Mouse (Mus musculus): ENCODE results near the gene Ugt1a7c. TPM values are rescaled to one million over a fixed set of nuclear protein-coding genes. Genes with fewer than 3 reads are reported as not detected.
"Not testable (repeated sequence)": the region's sequence is repeated elsewhere in the genome, so short reads cannot be mapped to it uniquely, and the experiment has no call there.

The Ugt1a7c gene
- polyA plus RNA-seq (2012; rRNA removed) = 0.94 and 1.1 TPM in 2 replicates

DNA sequence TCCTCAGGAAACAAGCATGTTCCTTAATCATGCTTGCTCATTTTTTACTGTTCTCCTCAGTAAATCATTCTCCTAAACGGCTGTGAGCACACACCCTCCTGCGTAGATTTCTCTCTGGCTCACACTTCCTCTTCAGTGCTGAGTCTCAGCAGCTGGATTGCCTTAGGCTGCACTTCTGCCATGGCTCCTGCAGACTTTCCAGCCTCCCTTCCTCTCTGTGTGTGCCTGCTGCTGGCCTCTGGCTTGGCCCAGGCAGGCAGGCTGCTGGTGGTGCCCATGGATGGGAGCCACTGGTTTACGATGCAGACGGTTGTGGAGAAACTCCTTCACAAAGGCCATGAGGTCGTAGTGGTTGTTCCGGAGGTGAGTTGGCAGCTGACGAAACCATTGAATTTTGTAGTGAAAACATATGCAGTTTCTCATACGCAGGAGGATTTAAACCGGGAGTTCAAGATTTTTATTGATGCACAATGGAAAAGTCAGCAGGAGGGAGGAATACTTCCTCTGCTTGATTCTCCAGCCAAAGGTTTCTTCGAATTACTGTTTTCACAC is at the start of gene Ugt1a7c:
Gene Ugt1a7c, plus strand, starts transcription at position 122 of the 552 bp plus-strand sequence.
- WGBS = 11% methylated on average over 10 of the region's 10 CpGs
- H3K4me3 ChIP-seq (ENCODE audit: control insufficient read depth, insufficient read depth, low read length) = 0 out of 2 replicates have a peak within 1 kb of the TSS, but pooled peaks have one; percentile 17

GRCm38 (mm10) chr1:88047408-88047807 is 47.5 kb upstream of the Ugt1a7c start:
- H3K27ac ChIP-seq (ENCODE audit: control insufficient read depth, insufficient read depth, low read length); H3K27me3 ChIP-seq (ENCODE audit: control insufficient read depth, insufficient read depth, low read length); H3K4me3 ChIP-seq (ENCODE audit: control insufficient read depth, insufficient read depth, low read length); DNase-seq; H3K4me1 ChIP-seq (replicated peaks; ENCODE audit: control insufficient read depth, insufficient read depth, low read length); H3K36me3 ChIP-seq (ENCODE audit: control insufficient read depth, insufficient read depth, low read length): not testable (repeated sequence)
- WGBS = 86% methylated on average over 2 of the region's 2 CpGs

More for the DNA sequence above, at the start of gene Ugt1a7c:
- Histone ChIP-seq H3K4me1 (replicated peaks; ENCODE audit: control insufficient read depth, insufficient read depth, low read length) (peaks cover 3% of the 10 kb centered on the region; the same call in 1 of the 2 replicates), H3K36me3 (ENCODE audit: control insufficient read depth, insufficient read depth, low read length) (no peaks in the 10 kb centered on the region), H3K27me3 (ENCODE audit: control insufficient read depth, insufficient read depth, low read length) (no peaks in the 10 kb centered on the region), H3K27ac (ENCODE audit: control insufficient read depth, insufficient read depth, low read length) (no peak within 1 kb of the TSS)
- TF ChIP-seq CTCF (IDR thresholded peaks at IDR 0.05; ENCODE audit: borderline replicate concordance, control insufficient read depth, extremely low read depth, insufficient read depth, low read length, poor library complexity) (no peak), POLR2A (IDR thresholded peaks at IDR 0.05; ENCODE audit: control insufficient read depth, extremely low read depth, insufficient read depth, low read length, poor library complexity) (no peak)
- DNase-seq = no peak

DNA sequence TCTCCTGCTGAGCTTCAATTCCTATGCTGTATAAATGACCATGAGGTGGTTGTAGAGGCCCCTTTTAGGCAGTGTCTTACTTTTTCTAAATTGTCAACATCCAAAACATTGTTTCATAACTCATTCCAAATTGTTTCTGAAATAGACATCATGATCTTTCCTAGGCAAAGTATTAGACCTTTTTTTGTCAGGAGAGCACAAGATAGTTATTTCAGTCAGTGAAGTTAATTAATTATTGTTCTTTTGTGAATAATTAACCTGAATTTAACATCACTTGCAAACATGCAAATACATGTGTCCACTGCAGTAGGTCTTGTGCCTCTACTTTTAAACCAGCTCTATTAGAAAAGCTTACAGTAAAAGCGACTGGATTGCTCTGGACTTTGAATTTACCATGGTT is 39.8 kb upstream of the Ugt1a7c start, which contains the start of gene Ugt1a10:
Gene Ugt1a10, plus strand, starts transcription at position 301 of the 400 bp plus-strand sequence.
- Histone ChIP-seq H3K4me3 (ENCODE audit: control insufficient read depth, insufficient read depth, low read length) (no peak within 1 kb of the TSS), H3K27ac (ENCODE audit: control insufficient read depth, insufficient read depth, low read length) (no peak within 1 kb of the TSS), H3K4me1 (replicated peaks; ENCODE audit: control insufficient read depth, insufficient read depth, low read length) (no peaks in the 10 kb centered on the region), H3K27me3 (ENCODE audit: control insufficient read depth, insufficient read depth, low read length) (no peaks in the 10 kb centered on the region), H3K36me3 (ENCODE audit: control insufficient read depth, insufficient read depth, low read length) (no peaks in the 10 kb centered on the region)
- no peak for DNase-seq
- TF ChIP-seq POLR2A (IDR thresholded peaks at IDR 0.05; ENCODE audit: control insufficient read depth, extremely low read depth, insufficient read depth, low read length, poor library complexity) (no peak), CTCF (IDR thresholded peaks at IDR 0.05; ENCODE audit: borderline replicate concordance, control insufficient read depth, extremely low read depth, insufficient read depth, low read length, poor library complexity) (no peak)
- 94% methylated on average over 1 of the region's 1 CpGs for WGBS

DNA sequence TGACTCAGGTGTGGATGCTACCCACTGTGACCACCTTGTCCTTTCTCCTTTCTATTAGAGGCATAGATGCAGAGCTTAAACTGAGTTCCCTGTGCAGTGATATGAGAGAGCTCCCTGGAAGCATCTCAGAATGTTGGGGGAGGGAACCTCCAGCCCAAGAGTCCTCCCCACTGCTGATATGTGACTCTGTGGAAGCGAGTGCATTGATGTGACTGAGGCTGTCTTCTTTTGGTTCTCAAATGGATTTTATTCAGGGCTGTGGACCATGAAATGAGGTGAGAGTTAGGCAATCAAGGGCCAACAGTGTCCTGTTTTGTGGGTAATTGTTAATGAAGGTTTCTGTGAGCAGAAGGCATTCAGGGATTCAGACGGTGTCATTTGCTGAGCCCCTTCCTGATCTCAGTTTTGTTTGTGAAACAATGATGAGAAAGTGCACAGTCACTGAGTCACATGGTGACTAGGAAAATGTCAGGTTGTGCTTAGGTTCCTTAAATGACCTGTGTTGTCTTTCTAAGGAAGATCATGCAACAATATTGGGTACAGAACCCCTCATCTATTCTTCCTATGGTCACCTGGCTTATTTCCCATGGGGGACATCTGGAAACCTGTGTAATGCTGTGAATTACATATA is 28.3 kb upstream of the Ugt1a7c start:
- H3K4me1 ChIP-seq (replicated peaks; ENCODE audit: control insufficient read depth, insufficient read depth, low read length); DNase-seq; H3K4me3 ChIP-seq (ENCODE audit: control insufficient read depth, insufficient read depth, low read length); H3K36me3 ChIP-seq (ENCODE audit: control insufficient read depth, insufficient read depth, low read length); H3K27ac ChIP-seq (ENCODE audit: control insufficient read depth, insufficient read depth, low read length); H3K27me3 ChIP-seq (ENCODE audit: control insufficient read depth, insufficient read depth, low read length): not testable (repeated sequence)
- 50% methylated on average over 1 of the region's 2 CpGs for WGBS

DNA sequence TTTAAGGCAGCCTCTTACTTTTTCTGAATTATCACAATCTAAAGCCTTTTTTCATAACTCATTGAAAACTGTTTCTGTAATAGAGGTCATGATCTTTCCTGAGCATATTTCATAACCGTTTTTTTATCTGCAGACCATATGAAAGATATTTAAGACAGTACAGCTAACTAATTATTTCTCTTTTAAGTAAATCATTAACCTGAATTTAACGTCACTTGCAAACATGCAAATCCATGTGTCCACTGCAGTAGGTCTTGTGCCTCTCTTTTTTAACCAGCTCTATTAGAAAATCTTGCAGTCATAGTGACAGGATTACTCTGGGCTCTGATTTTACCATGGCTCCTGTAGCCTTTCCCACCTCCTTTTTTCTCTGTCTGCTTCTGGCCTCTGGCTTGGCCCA is 24.4 kb upstream of the Ugt1a7c start, which contains the start of gene Ugt1a9:
Gene Ugt1a9, plus strand, starts transcription at position 306 of the 400 bp plus-strand sequence.
- Histone ChIP-seq H3K27ac (ENCODE audit: control insufficient read depth, insufficient read depth, low read length) (no peak within 1 kb of the TSS), H3K36me3 (ENCODE audit: control insufficient read depth, insufficient read depth, low read length) (no peaks in the 10 kb centered on the region), H3K4me3 (ENCODE audit: control insufficient read depth, insufficient read depth, low read length) (no peak within 1 kb of the TSS), H3K4me1 (replicated peaks; ENCODE audit: control insufficient read depth, insufficient read depth, low read length) (no peaks in the 10 kb centered on the region), H3K27me3 (ENCODE audit: control insufficient read depth, insufficient read depth, low read length) (no peaks in the 10 kb centered on the region)
- whole genome bisulfite sequencing = 92% methylated on average over 2 of the region's 2 CpGs
- TF ChIP-seq POLR2A (IDR thresholded peaks at IDR 0.05; ENCODE audit: control insufficient read depth, extremely low read depth, insufficient read depth, low read length, poor library complexity) (no peak), CTCF (IDR thresholded peaks at IDR 0.05; ENCODE audit: borderline replicate concordance, control insufficient read depth, extremely low read depth, insufficient read depth, low read length, poor library complexity) (no peak)
- no peak for DNase-seq

DNA sequence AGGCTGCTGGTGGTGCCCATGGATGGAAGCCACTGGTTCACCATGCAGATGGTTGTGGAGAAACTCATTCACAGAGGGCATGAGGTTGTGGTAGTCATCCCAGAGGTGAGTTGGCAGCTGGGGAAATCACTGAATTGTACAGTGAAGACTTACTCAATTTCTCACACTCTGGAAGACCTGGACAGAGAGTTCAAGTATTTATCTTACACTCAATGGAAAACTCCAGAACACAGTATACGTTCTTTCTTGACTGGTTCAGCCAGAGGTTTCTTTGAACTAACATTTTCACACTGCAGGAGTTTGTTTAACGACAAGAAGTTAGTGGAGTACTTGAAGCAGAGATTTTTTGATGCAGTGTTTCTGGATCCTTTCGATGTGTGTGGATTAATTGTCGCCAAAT is 24.0 kb upstream of the Ugt1a7c start:
- Histone ChIP-seq H3K4me3 (ENCODE audit: control insufficient read depth, insufficient read depth, low read length) (no peak overlapping the region), H3K4me1 (replicated peaks; ENCODE audit: control insufficient read depth, insufficient read depth, low read length) (no peaks in the 10 kb centered on the region), H3K27ac (ENCODE audit: control insufficient read depth, insufficient read depth, low read length) (no peak overlapping the region), H3K27me3 (ENCODE audit: control insufficient read depth, insufficient read depth, low read length) (no peaks in the 10 kb centered on the region), H3K36me3 (ENCODE audit: control insufficient read depth, insufficient read depth, low read length) (no peaks in the 10 kb centered on the region)
- no peak for DNase-seq
- WGBS = 95% methylated on average over 4 of the region's 4 CpGs
- no peak for TF ChIP-seq CTCF (IDR thresholded peaks at IDR 0.05; ENCODE audit: borderline replicate concordance, control insufficient read depth, extremely low read depth, insufficient read depth, low read length, poor library complexity)
- TF ChIP-seq POLR2A (IDR thresholded peaks at IDR 0.05; ENCODE audit: control insufficient read depth, extremely low read depth, insufficient read depth, low read length, poor library complexity) = no peak

- no peak overlapping the region for H3K27ac ChIP-seq (ENCODE audit: control insufficient read depth, insufficient read depth, low read length)
- no peak for DNase-seq
- TF ChIP-seq POLR2A (IDR thresholded peaks at IDR 0.05; ENCODE audit: control insufficient read depth, extremely low read depth, insufficient read depth, low read length, poor library complexity) = no peak
- no peak for TF ChIP-seq CTCF (IDR thresholded peaks at IDR 0.05; ENCODE audit: borderline replicate concordance, control insufficient read depth, extremely low read depth, insufficient read depth, low read length, poor library complexity)
- H3K4me1 ChIP-seq (replicated peaks; ENCODE audit: control insufficient read depth, insufficient read depth, low read length) = no peaks in the 10 kb centered on the region
- H3K36me3 ChIP-seq (ENCODE audit: control insufficient read depth, insufficient read depth, low read length) = no peaks in the 10 kb centered on the region
- WGBS = 96% methylated on average over 2 of the region's 2 CpGs
- H3K4me3 ChIP-seq (ENCODE audit: control insufficient read depth, insufficient read depth, low read length) = no peak overlapping the region
- no peaks in the 10 kb centered on the region for H3K27me3 ChIP-seq (ENCODE audit: control insufficient read depth, insufficient read depth, low read length)
Observed at GRCm38 (mm10) chr1:88074471-88074870, 20.4 kb upstream of the Ugt1a7c start.

All from thymus, adult 2 months (tissue).